Mouse (Mus musculus): ENCODE data around the gene Smtnl1. TPM values are rescaled to one million over a fixed set of nuclear protein-coding genes. Genes with fewer than 3 reads are reported as not detected.
A peak's percentile ranks its signal among the peaks of the same experiment; 100 is the strongest.

The Smtnl1 gene
- polyA plus RNA-seq, 1 experiment from 2014 or later: not detected

DNA sequence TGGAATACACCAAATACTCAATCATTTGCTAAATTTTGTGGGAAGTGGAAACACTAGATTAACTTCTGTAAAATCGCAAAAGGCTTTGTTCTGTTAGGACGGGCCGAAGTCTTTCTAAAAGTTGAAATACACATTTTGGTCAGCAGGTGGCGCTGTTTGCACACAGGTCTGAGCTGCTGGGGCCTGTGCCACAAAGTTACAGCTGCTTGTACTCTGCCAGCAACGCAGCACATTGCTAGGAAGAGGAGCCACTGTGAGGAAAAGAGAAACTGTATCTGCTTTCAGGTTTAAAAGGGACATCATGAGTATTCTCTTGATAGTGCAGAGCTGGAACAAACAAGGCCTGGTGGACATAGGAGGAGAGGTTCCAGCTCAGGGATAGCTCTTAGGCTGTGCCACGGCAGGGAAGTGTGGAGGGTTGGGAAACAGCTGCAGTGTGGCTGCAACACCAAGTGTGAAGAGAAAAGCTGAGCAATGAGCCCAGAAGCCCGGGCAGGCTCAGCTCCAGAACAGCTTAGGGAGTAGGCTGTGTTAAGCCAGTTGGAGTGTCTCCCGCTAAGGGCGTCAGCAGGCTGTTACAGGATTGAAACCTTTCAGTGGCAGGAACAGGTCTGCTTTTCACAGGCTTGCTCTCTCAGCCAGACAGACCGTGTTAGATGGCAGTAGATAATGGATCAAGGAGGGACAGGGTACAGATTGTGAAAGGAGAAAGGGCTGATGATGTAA lies 9.4 kb upstream of the Smtnl1 start:
- Histone ChIP-seq H3K36me3 (0 out of 2 replicates have a peak, but pooled peaks cover 10% of the 10 kb centered on the region), H3K4me2 (replicated peaks) (no peak overlapping the region), H3K27ac (no peak overlapping the region), H3K4me1 (peaks cover 7% of the 10 kb centered on the region), H3K9me3 (no peaks in the 10 kb centered on the region), H3K4me3 (no peak overlapping the region), H3K9ac (no peak overlapping the region), H3K27me3 (replicated peaks) (no peaks in the 10 kb centered on the region)
- peak; percentile 55; the same call in 1 of the 2 replicates for ATAC-seq (ENCODE audit: low FRiP score, low read depth)
- WGBS: 37% methylated on average over 10 of the region's 10 CpGs

DNA sequence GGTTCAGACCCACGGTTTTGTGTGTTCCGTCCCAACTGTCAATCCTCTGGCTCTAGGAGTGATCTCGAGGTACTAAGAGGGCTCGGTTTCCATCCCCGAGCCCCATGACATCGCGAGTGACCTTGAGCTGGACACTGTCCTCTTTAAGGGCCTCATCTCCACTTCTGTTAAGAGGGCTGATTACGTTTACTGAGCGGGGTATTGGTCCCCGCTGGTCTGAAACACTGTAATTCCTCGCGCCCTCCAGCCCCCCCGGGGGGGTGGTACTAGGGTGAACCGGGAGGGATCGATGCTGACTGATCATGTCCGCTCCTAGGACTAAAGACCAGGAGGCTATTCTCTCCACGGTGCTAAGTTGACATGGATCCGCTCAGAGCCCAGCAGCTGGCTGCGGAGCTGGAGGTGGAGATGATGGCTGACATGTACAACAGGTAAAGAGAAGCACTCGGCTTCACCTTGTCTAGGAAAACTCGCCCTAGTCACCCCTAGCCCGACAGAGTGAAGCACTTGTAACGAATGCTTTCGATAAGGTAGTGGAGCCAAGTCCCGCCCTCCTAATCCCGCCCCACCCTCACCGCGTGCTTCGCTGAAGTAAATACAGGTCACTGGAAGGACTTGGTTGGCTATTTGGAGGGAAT lies 5.0 kb upstream of the Smtnl1 start:
- no peaks in the 10 kb centered on the region for H3K27me3 ChIP-seq (replicated peaks)
- H3K27ac ChIP-seq: no peak overlapping the region
- no peaks in the 10 kb centered on the region for H3K9me3 ChIP-seq
- H3K9ac ChIP-seq: peak overlapping the region; percentile 71
- peak overlapping the region; percentile 78 for H3K4me3 ChIP-seq
- under 1% methylated on average over 29 of the region's 29 CpGs for WGBS
- peak; percentile 45 for ATAC-seq (ENCODE audit: low FRiP score, low read depth)
- 0 out of 2 replicates have a peak, but pooled peaks cover 10% of the 10 kb centered on the region for H3K36me3 ChIP-seq
- H3K4me1 ChIP-seq: peaks cover 7% of the 10 kb centered on the region
- H3K4me2 ChIP-seq (replicated peaks): peak overlapping the region; percentile 98

DNA sequence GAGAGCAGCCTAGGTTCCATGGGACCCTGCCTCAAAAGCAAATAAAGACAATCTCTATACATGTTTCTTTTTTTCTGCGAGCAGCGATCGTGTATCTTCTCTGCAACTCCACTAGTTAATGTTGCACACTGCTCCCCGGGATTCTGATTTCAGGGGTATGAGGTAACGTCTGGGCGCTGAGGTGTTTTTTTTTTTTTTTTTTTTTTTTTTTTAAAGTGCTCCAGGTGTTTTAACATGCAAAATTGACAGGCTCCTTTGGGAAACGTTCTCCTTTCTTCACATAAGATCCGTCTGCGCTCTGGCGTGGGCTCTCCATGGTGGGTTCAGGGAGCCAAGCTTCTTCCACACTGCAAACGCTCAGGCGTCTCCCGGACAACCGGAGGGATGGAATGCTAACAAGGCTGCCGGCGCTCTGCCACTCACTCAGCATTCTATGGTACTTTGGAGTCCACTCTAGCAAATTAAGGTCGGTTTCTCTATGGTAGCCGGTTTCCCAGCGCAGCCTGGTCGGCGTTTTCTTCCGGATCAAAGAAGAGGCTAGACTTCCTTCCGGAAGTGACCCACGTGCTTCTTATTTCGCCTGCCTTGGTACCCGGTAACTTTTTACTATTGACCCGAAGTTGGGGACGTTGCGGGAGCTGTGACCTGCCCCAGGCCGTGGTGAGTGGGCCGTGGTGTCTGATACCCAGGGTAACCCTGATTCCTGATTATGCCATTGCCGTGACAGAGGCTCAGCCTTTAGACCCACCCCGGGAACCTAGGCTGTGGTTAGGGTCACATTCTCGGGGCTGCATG lies 4.2 kb upstream of the Smtnl1 start, which contains the start of gene Timm10:
Timm10 (plus strand) TSS at position 510 of the 795 bp plus-strand sequence.
- peak within 1 kb of the TSS; percentile 71 for H3K9ac ChIP-seq
- no peak within 1 kb of the TSS for H3K27ac ChIP-seq
- peak within 1 kb of the TSS; percentile 78 for H3K4me3 ChIP-seq
- ATAC-seq (ENCODE audit: low FRiP score, low read depth): peak; percentile 90
- no peaks in the 10 kb centered on the region for H3K27me3 ChIP-seq (replicated peaks)
- H3K4me1 ChIP-seq: peaks cover 7% of the 10 kb centered on the region
- 0 out of 2 replicates have a peak, but pooled peaks cover 10% of the 10 kb centered on the region for H3K36me3 ChIP-seq
- H3K9me3 ChIP-seq: no peaks in the 10 kb centered on the region
- H3K4me2 ChIP-seq (replicated peaks): peak within 1 kb of the TSS; percentile 98
- WGBS: under 1% methylated on average over 34 of the region's 34 CpGs

DNA sequence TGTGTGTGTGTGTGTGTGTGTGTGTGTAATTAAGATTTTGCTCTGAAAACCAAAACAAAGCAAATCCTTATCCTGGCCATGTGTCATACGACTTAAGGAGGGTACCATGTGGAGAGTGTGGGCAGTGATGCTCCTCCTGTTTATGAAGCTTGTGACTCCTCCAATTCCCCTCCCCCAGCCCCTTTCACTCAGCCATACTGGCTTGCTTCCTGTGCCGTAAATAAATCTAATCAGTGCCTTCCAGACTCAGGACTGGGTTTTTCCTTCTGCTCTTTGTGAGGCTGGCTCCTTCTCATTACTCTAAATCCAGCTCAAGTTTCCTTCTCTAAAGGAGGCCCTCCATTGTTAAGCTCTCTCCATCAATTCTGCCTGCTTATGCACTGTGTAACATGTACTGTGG lies 785 bp upstream of the Smtnl1 start:
- Histone ChIP-seq H3K27me3 (replicated peaks) (0 out of 2 replicates have a peak, but pooled peaks cover 3% of the 10 kb centered on the region), H3K4me2 (replicated peaks) (no peak overlapping the region), H3K9ac (no peak overlapping the region), H3K27ac (no peak overlapping the region), H3K36me3 (no peaks in the 10 kb centered on the region), H3K9me3 (no peaks in the 10 kb centered on the region), H3K4me1 (peaks cover 7% of the 10 kb centered on the region), H3K4me3 (no peak overlapping the region)
- no peak for ATAC-seq (ENCODE audit: low FRiP score, low read depth)
- 57% methylated on average over 2 of the region's 2 CpGs for WGBS

DNA sequence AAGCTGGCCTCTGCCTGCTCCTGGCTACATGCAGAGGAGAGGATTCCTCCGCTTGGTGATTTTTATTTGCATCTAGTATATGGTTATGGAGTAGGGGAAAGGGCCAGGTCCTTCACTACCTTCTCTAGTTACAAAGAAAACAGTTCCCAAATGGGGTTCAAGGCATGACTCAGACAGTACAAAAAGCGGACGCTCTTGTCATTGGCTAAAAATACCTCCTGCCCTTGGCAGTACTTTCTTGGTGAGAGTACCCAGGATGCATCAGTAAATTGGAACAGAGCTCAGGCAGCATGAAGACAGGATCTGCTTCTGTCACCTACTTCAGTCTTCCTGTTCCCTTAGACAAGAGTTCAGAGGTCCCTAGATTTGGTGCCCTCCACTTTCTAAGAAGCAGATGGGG lies 2.6 kb downstream of the Smtnl1 start:
- H3K27me3 ChIP-seq (replicated peaks): 0 out of 2 replicates have a peak, but pooled peaks cover 3% of the 10 kb centered on the region
- WGBS: 68% methylated on average over 3 of the region's 3 CpGs
- no peaks in the 10 kb centered on the region for H3K9me3 ChIP-seq
- no peaks in the 10 kb centered on the region for H3K36me3 ChIP-seq
- ATAC-seq (ENCODE audit: low FRiP score, low read depth): no peak
- H3K4me1 ChIP-seq: no peaks in the 10 kb centered on the region
- H3K27ac ChIP-seq: no peak overlapping the region
- H3K4me2 ChIP-seq (replicated peaks): no peak overlapping the region
- H3K4me3 ChIP-seq: no peak overlapping the region
- no peak overlapping the region for H3K9ac ChIP-seq

DNA sequence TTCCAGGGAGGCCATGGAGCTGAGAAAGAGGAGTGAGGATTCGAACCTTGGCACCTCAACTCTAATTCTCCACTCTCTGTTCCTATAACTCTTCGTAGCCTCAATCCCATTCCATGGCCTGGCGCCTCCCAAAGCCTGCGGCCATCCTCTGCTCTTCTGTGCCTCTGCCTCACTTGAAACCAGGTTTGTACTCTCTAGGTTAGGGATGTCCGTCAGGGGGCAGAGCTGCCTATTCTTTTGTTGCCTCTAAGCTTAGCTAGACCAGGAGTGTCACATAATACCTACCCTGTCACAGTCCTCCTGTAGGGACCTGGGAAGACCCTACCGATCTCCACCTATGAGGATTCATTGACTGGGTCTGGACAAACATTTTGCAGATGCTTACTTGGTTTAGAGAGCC lies 9.8 kb downstream of the Smtnl1 start:
- Histone ChIP-seq H3K9me3 (no peaks in the 10 kb centered on the region; the same call in 1 of the 2 replicates), H3K9ac (no peak overlapping the region), H3K4me3 (no peak overlapping the region), H3K27me3 (replicated peaks) (no peaks in the 10 kb centered on the region), H3K4me1 (no peaks in the 10 kb centered on the region), H3K36me3 (no peaks in the 10 kb centered on the region), H3K4me2 (replicated peaks) (no peak overlapping the region), H3K27ac (no peak overlapping the region)
- 82% methylated on average over 6 of the region's 6 CpGs for WGBS
- ATAC-seq (ENCODE audit: low FRiP score, low read depth): no peak

DNA sequence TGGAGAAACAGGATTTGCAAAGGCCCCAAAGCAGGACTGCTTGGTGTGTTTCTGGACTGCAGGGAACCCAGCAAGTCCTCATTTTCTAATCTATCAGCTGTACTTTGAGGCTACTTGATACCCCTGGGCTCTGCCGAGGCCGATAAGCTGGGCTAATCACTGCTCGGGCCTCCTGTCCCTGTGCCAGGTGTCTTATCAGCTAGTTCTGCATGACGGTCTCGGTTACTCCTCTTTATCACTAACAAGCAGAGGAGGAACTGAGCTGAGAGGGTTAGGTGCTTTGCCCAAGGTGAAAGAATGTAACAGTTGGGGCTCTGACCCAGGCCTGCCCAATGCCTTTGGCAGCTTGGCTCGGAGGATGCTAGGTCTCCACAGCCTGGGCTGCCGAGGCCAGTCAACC lies 10.6 kb downstream of the Smtnl1 start:
- Histone ChIP-seq H3K4me3 (no peak overlapping the region), H3K9me3 (no peaks in the 10 kb centered on the region; the same call in 1 of the 2 replicates), H3K27ac (no peak overlapping the region), H3K4me2 (replicated peaks) (no peak overlapping the region), H3K27me3 (replicated peaks) (no peaks in the 10 kb centered on the region), H3K9ac (no peak overlapping the region), H3K36me3 (no peaks in the 10 kb centered on the region), H3K4me1 (no peaks in the 10 kb centered on the region)
- WGBS: 89% methylated on average over 7 of the region's 7 CpGs
- no peak for ATAC-seq (ENCODE audit: low FRiP score, low read depth)

DNA sequence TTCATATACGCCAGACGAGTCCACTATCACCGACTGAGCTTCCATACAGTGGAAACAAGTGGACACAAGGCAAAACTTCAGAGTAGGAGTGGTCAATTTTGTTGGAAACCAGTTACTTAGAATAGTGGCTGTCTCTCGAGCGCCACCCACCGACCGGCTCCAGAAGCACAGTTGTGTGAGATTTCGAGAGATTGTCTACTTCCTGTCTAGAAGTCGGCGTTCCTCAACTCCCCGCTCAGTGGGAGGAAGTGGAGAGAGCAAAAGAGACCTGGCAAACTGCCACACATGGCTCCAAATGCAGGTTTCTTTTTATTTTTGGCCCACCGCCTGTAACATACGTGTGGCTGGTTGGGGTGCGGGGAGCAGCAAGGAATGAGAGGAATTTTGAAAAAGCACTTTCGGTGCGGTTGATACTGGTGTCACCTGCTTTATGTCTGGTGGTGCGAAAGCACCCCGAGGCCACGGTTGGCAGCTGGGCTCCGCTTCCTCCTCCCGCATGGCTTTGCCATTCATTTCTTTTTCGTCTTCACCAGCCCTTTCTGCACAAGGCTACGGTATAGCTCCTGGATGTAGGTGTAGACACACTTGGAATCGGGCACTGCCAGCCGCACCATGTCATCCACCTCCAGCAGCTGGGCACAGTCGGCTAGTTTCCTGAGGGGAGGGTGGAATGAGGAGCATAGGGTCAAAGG lies 11.4 kb downstream of the Smtnl1 start:
- Histone ChIP-seq H3K36me3 (no peaks in the 10 kb centered on the region), H3K9me3 (no peaks in the 10 kb centered on the region; the same call in 1 of the 2 replicates), H3K27ac (no peak overlapping the region), H3K27me3 (replicated peaks) (no peaks in the 10 kb centered on the region), H3K9ac (no peak overlapping the region), H3K4me2 (replicated peaks) (peak overlapping the region; percentile 44), H3K4me3 (no peak overlapping the region), H3K4me1 (no peaks in the 10 kb centered on the region)
- peak; percentile 70 for ATAC-seq (ENCODE audit: low FRiP score, low read depth)
- 43% methylated on average over 26 of the region's 26 CpGs for WGBS

DNA sequence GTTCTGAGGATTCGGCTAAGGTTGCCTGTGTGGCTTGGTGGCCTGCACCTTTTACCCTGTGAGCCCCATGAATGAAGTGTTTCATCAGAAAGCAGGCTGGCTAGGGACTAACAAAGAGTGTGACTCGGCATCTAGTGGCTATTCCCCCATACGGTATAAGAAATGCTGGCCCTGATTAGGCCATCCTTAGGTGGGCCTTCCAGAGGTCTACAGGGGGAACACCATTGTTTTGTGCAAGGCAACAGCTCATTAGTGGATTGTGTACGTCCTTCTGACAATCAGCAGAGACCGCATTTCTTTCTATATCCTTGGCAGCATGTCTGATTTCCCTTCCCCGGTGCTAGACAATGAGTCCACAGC lies 11.9 kb downstream of the Smtnl1 start:
- ATAC-seq (ENCODE audit: low FRiP score, low read depth): 0 out of 2 replicates have a peak, but pooled peaks have one; percentile 39
- no peak overlapping the region for H3K9ac ChIP-seq
- 82% methylated on average over 6 of the region's 6 CpGs for WGBS
- H3K36me3 ChIP-seq: no peaks in the 10 kb centered on the region
- no peak overlapping the region for H3K27ac ChIP-seq
- no peak overlapping the region for H3K4me3 ChIP-seq
- peak overlapping the region; percentile 44; the same call in 1 of the 2 replicates for H3K4me2 ChIP-seq (replicated peaks)
- H3K4me1 ChIP-seq: no peaks in the 10 kb centered on the region
- H3K9me3 ChIP-seq: no peaks in the 10 kb centered on the region; the same call in 1 of the 2 replicates
- no peaks in the 10 kb centered on the region for H3K27me3 ChIP-seq (replicated peaks)

DNA sequence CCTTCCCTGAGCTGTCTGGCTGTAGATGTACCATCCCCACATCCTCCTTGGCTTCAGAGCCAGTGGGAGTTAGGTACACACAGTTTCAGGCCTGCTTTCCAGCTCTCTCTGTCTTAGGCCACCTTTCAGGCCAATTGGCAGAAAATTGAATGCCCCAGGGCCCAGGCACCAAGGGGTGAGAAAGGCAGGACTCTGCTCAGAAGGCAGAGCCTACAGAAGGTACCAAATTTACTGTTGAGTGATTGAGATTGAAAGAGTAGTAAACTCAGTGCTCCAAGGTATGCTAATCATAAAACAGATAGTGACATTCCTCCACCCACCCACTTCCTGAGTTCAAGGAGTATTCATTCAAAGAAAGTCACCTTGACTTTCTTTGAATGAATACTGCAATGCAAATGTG lies 13.1 kb downstream of the Smtnl1 start:
- no peak overlapping the region for H3K9ac ChIP-seq
- H3K27me3 ChIP-seq (replicated peaks): no peaks in the 10 kb centered on the region
- H3K4me3 ChIP-seq: no peak overlapping the region
- H3K4me1 ChIP-seq: no peaks in the 10 kb centered on the region
- ATAC-seq (ENCODE audit: low FRiP score, low read depth): no peak
- H3K9me3 ChIP-seq: no peaks in the 10 kb centered on the region; the same call in 1 of the 2 replicates
- no peak overlapping the region for H3K4me2 ChIP-seq (replicated peaks)
- no peak overlapping the region for H3K27ac ChIP-seq
- no peaks in the 10 kb centered on the region for H3K36me3 ChIP-seq

DNA sequence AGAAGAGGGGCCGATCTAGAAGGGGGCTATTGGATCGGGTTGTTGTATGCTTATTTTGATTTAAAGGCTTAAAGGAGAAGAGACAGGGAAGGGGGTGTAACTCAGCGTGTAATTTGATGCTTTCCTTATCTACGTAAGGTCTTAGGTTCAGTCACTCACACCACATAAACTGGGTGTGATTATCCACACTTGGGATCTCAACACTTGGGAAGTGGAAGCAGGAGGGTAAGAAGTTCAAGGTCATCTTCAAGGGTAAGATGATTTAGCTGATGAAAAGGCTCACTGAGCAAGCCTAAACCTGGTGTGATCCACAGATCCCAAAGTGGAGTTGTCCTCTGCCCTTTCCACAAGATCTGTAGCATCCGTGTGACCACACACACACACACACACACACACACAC lies 15.9 kb downstream of the Smtnl1 start:
- no peak overlapping the region for H3K4me2 ChIP-seq (replicated peaks)
- no peaks in the 10 kb centered on the region; the same call in 1 of the 2 replicates for H3K9me3 ChIP-seq
- H3K36me3 ChIP-seq: no peaks in the 10 kb centered on the region
- H3K27ac ChIP-seq: no peak overlapping the region
- H3K4me1 ChIP-seq: no peaks in the 10 kb centered on the region
- no peak overlapping the region for H3K4me3 ChIP-seq
- ATAC-seq (ENCODE audit: low FRiP score, low read depth): no peak
- WGBS: 84% methylated on average over 5 of the region's 5 CpGs
- no peak overlapping the region for H3K9ac ChIP-seq
- no peaks in the 10 kb centered on the region for H3K27me3 ChIP-seq (replicated peaks)

Data from neural tube, embryonic 12.5 days (tissue).